In genomic region chr2:160439028-160439427, GRCm38 (mm10) we compare ENCODE assay signal across 13 mouse cellular contexts.
"Had no signal": no experiment of that assay in that cellular context is flagged by ENCODE, and none has a peak within 500 bp of the region (broad histone marks: within the 10 kb centered on the region; RNA-seq: fewer than 3 reads in every experiment).

No protein-coding gene starts in this region.

- H3K27ac ChIP-seq: kidney, postnatal 0 days; limb, embryonic 13.5 days; liver, embryonic 14.5 days; midbrain, embryonic 13.5 days; neural tube, embryonic 15.5 days; stomach, postnatal 0 days had no signal

- DNase-seq: kidney, postnatal 36 days; layer of hippocampus, adult 9-11 months; layer of hippocampus, postnatal 36 days; lung, adult 18-20 months; right cerebral cortex, adult 18-20 months; thymus, postnatal 14 days had no signal

- H3K9me3 ChIP-seq: limb, embryonic 13.5 days; midbrain, embryonic 13.5 days; neural tube, embryonic 15.5 days had no signal

- H3K4me2 ChIP-seq: limb, embryonic 13.5 days; midbrain, embryonic 13.5 days; neural tube, embryonic 15.5 days had no signal

- H3K27me3 ChIP-seq: midbrain, embryonic 13.5 days; neural tube, embryonic 15.5 days had no signal

- ATAC-seq: midbrain, embryonic 13.5 days had no signal

- H3K36me3 ChIP-seq: limb, embryonic 13.5 days; midbrain, embryonic 13.5 days; neural tube, embryonic 15.5 days had no signal

- H3K4me3 ChIP-seq: limb, embryonic 13.5 days; midbrain, embryonic 13.5 days; myocyte; neural tube, embryonic 15.5 days had no signal

- H3K9ac ChIP-seq: limb, embryonic 13.5 days; liver, embryonic 14.5 days; midbrain, embryonic 13.5 days; neural tube, embryonic 15.5 days had no signal
